Mouse (Mus musculus): ENCODE results near the gene Kdelc2. TPM values are rescaled to one million over a fixed set of nuclear protein-coding genes. Genes with fewer than 3 reads are reported as not detected.

The Kdelc2 gene
- total and polyA plus RNA-seq, 3 experiments, result not detected

GRCm38 (mm10) chr9:53404753-53405722 lies 21.2 kb downstream of the Kdelc2 start (continued):
- TF ChIP-seq JUND (conservative IDR thresholded peaks at IDR 0.05; ENCODE audit: low read depth, low read length) (no peak), HCFC1 (IDR thresholded peaks at IDR 0.05; ENCODE audit: low read depth, low read length) (no peak), USF2 (conservative IDR thresholded peaks at IDR 0.05; ENCODE audit: low read depth, low read length) (no peak), MEF2A (IDR thresholded peaks at IDR 0.05; ENCODE audit: borderline replicate concordance, low read depth, low read length) (no peak)

- H3K9ac ChIP-seq (ENCODE audit: insufficient read depth, low read depth), result no peak overlapping the region
- H3K27ac ChIP-seq (ENCODE audit: insufficient read depth, low read depth), result no peak overlapping the region
- H3K4me3 ChIP-seq (replicated peaks in 1 of 3; ENCODE audit: low read depth in 2 of 3, low read length in 2 of 3, poor library complexity in 1 of 3), result no peak overlapping the region
- dilution Hi-C loops (cut with MboI; ENCODE audit: extremely low pct_ligation_motif_present, extremely low pct_unique_long_range_greater_than_20kb, low sequenced_read_pairs), result no loop called here
- no peak for DNase-seq (ENCODE audit: extremely low read depth)
- no peak overlapping the region for H3K4me2 ChIP-seq (ENCODE audit: insufficient read depth, low read depth, poor library complexity, severe bottlenecking)
- no peaks in the 10 kb centered on the region for H3K79me2 ChIP-seq (replicated peaks; ENCODE audit: control insufficient read depth, extremely low read depth, insufficient read depth, poor library complexity, severe bottlenecking)
- in situ Hi-C loops (cut with MboI; ENCODE audit: low pct_ligation_motif_present, low pct_unique_long_range_greater_than_20kb, low sequenced_read_pairs), result no loop called here
- no peaks in the 10 kb centered on the region for H3K27me3 ChIP-seq (replicated peaks)
- TF ChIP-seq USF1 (IDR thresholded peaks at IDR 0.05; ENCODE audit: low read depth, low read length) (no peak), MAFK (IDR thresholded peaks at IDR 0.05; ENCODE audit: insufficient replicate concordance, low read length) (no peak), MXI1 (IDR thresholded peaks at IDR 0.05; ENCODE audit: low read depth, low read length) (no peak), BHLHE40 (IDR thresholded peaks at IDR 0.05; ENCODE audit: low read depth, low read length) (no peak), GABPA (IDR thresholded peaks at IDR 0.05; ENCODE audit: insufficient replicate concordance, low read depth, low read length) (no peak), CHD2 (IDR thresholded peaks at IDR 0.05; ENCODE audit: low read length) (no peak), TCF12 (IDR thresholded peaks at IDR 0.05; ENCODE audit: low read depth, low read length) (no peak), MEF2A (IDR thresholded peaks at IDR 0.05; ENCODE audit: borderline replicate concordance, low read depth, low read length) (no peak), MAX (IDR thresholded peaks at IDR 0.05; ENCODE audit: low read length) (no peak)
- H3K36me3 ChIP-seq (replicated peaks in 1 of 2; ENCODE audit: control insufficient read depth in 1 of 2, insufficient read depth in 1 of 2, low read length in 1 of 2), result no peaks in the 10 kb centered on the region
- no peaks in the 10 kb centered on the region for H3K9me3 ChIP-seq (replicated peaks; ENCODE audit: low read length)
- H3K4me1 ChIP-seq (ENCODE audit: control insufficient read depth in 1 of 2, insufficient read depth in 2 of 2), result peaks cover 0 to 6% of the 10 kb centered on the region in 2 experiments; a peak in 2 of 4 replicates
Observed at GRCm38 (mm10) chr9:53408548-53408947, 24.7 kb downstream of the Kdelc2 start.

GRCm38 (mm10) chr9:53408953-53409361 lies 25.1 kb downstream of the Kdelc2 start:
- Histone ChIP-seq H3K4me1 (ENCODE audit: control insufficient read depth in 1 of 2, insufficient read depth in 2 of 2) (peaks cover 0 to 4% of the 10 kb centered on the region in 2 experiments; a peak in 2 of 4 replicates), H3K4me2 (ENCODE audit: insufficient read depth, low read depth, poor library complexity, severe bottlenecking) (no peak overlapping the region), H3K4me3 (replicated peaks in 1 of 3; ENCODE audit: low read depth in 2 of 3, low read length in 2 of 3, poor library complexity in 1 of 3) (no peak overlapping the region), H3K27me3 (replicated peaks) (no peaks in the 10 kb centered on the region), H3K9me3 (replicated peaks; ENCODE audit: low read length) (no peaks in the 10 kb centered on the region), H3K9ac (ENCODE audit: insufficient read depth, low read depth) (no peak overlapping the region), H3K36me3 (replicated peaks in 1 of 2; ENCODE audit: control insufficient read depth in 1 of 2, insufficient read depth in 1 of 2, low read length in 1 of 2) (no peaks in the 10 kb centered on the region), H3K27ac (ENCODE audit: insufficient read depth, low read depth) (no peak overlapping the region), H3K79me2 (replicated peaks; ENCODE audit: control insufficient read depth, extremely low read depth, insufficient read depth, poor library complexity, severe bottlenecking) (no peaks in the 10 kb centered on the region)
- DNase-seq (ENCODE audit: extremely low read depth), result no peak
- dilution Hi-C loops (cut with MboI; ENCODE audit: extremely low pct_ligation_motif_present, extremely low pct_unique_long_range_greater_than_20kb, low sequenced_read_pairs), result no loop called here
- TF ChIP-seq USF1 (IDR thresholded peaks at IDR 0.05; ENCODE audit: low read depth, low read length) (no peak), MAX (IDR thresholded peaks at IDR 0.05; ENCODE audit: low read length) (no peak), JUND (conservative IDR thresholded peaks at IDR 0.05; ENCODE audit: low read depth, low read length) (no peak), POLR2A (IDR thresholded peaks at IDR 0.05; ENCODE audit: low read depth, low read length) (no peak), KAT2A (IDR thresholded peaks at IDR 0.05; ENCODE audit: insufficient replicate concordance, low read length) (no peak), SIN3A (IDR thresholded peaks at IDR 0.05; ENCODE audit: low read length) (no peak), EP300 (IDR thresholded peaks at IDR 0.05; ENCODE audit: low read length) (no peak), ZKSCAN1 (IDR thresholded peaks at IDR 0.05; ENCODE audit: borderline replicate concordance, low read depth, low read length) (no peak), ETS1 (conservative IDR thresholded peaks at IDR 0.05; ENCODE audit: low read depth, low read length) (no peak), MAZ (IDR thresholded peaks at IDR 0.05; ENCODE audit: low read depth, low read length) (no peak), MAFK (IDR thresholded peaks at IDR 0.05; ENCODE audit: insufficient replicate concordance, low read length) (no peak), CTCF (conservative IDR thresholded peaks at IDR 0.05 in 1 of 2, IDR thresholded peaks at IDR 0.05 in 1 of 2; ENCODE audit: low read depth in 2 of 2, low read length in 2 of 2) (no peak), ELF1 (IDR thresholded peaks at IDR 0.05; ENCODE audit: low read depth, low read length) (no peak), ZNF384 (IDR thresholded peaks at IDR 0.05; ENCODE audit: low read depth, low read length) (no peak), IRF4 (IDR thresholded peaks at IDR 0.05; ENCODE audit: low read depth, low read length) (no peak), TBP (conservative IDR thresholded peaks at IDR 0.05; ENCODE audit: low read depth, low read length) (no peak), UBTF (IDR thresholded peaks at IDR 0.05; ENCODE audit: low read depth, low read length) (no peak), MXI1 (IDR thresholded peaks at IDR 0.05; ENCODE audit: low read depth, low read length) (no peak), BHLHE40 (IDR thresholded peaks at IDR 0.05; ENCODE audit: low read depth, low read length) (no peak), MEF2A (IDR thresholded peaks at IDR 0.05; ENCODE audit: borderline replicate concordance, low read depth, low read length) (no peak)
- in situ Hi-C loops (cut with MboI; ENCODE audit: low pct_ligation_motif_present, low pct_unique_long_range_greater_than_20kb, low sequenced_read_pairs), result no loop called here
